Mouse (Mus musculus) bone marrow macrophage, adult 2 months (primary cell): ENCODE data around the gene Apeh.

Source experiments
- CTCF ChIP-seq: IDR thresholded peaks from 2 replicates; pipeline ENCODE4 v1.5.1; 2012; ENCODE audit warnings: low read depth, mild to moderate bottlenecking, low read length, moderate library complexity
- POLR2A ChIP-seq: IDR thresholded peaks from 2 replicates; pipeline ENCODE4 v1.6.1; 2012; ENCODE audit warnings: mild to moderate bottlenecking, low read depth, low read length, borderline replicate concordance

- TF ChIP-seq CTCF (no peak), POLR2A (no peak)
These were observed 11.1 kb upstream of the Apeh start for GRCm38 (mm10) chr9:108105549-108105863.
